Mouse (Mus musculus) lung, postnatal 14 days (tissue): ENCODE data around the gene Ltbr.
A peak's percentile ranks its signal among the peaks of the same experiment; 100 is the strongest.

Source experiments
- DNase-seq: peaks from one replicate; pipeline ENCODE4 v3.0.0; 2021

The Ltbr gene

DNA sequence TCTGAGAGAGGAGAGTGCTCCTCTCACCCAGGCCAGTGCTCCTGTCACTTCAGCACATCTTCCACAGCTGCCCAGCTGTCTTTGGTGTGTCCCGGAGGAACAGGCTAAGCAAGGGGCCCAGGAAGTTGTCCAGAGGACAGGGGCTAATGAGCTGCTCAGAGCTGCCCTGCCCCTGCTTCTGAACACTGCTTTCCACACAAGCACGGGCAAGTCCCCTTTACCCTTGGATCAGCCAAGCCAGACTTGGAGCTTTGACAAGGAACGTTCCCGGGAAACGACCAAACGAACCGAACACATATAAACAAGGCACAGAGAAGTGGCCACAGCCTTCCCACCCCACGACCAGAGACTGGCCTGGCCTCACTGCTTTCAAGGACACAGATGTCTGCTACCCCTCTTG is 30.4 kb upstream of the Ltbr start:
- DNase-seq = peak; percentile 73

DNA sequence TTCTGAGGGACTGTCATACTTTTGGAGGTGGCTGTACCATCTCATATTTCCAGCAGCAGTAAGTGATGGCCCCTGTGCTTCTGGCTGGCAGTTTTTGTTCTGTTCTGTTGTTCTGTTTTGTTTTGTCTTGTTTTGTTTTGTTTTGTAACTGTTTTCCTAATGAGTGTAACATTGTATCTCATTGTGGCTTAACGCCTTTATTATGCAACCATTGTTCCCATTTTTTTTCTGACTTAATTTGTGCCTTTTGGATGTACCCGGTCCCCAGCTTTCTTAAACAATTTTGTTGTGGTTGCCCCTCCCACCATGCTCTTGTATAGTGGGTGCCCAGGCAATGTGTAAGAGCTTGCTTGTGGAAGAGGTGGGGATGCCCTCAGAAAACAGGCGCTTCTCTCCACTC is 28.5 kb upstream of the Ltbr start:
- DNase-seq = no peak

DNA sequence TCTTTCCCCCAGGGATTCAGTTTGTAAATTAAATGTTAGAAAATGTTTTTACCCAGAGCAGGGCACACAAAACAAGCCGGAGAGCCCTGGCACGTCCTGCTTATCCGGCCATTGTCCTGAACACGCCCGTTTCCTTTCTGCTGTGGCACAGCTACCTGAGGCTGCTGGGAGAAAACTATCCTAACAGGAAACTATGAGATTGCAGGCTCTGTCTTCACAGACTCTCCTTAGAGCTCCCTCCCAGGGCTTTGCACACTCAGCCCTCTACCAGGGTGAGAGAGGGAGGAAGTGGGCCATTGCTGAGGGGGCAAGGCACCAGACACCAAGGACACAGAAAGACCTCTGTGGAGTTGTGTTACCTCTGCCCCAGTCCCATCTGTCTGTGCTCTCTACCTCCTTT is 26.6 kb upstream of the Ltbr start:
- no peak for DNase-seq

DNA sequence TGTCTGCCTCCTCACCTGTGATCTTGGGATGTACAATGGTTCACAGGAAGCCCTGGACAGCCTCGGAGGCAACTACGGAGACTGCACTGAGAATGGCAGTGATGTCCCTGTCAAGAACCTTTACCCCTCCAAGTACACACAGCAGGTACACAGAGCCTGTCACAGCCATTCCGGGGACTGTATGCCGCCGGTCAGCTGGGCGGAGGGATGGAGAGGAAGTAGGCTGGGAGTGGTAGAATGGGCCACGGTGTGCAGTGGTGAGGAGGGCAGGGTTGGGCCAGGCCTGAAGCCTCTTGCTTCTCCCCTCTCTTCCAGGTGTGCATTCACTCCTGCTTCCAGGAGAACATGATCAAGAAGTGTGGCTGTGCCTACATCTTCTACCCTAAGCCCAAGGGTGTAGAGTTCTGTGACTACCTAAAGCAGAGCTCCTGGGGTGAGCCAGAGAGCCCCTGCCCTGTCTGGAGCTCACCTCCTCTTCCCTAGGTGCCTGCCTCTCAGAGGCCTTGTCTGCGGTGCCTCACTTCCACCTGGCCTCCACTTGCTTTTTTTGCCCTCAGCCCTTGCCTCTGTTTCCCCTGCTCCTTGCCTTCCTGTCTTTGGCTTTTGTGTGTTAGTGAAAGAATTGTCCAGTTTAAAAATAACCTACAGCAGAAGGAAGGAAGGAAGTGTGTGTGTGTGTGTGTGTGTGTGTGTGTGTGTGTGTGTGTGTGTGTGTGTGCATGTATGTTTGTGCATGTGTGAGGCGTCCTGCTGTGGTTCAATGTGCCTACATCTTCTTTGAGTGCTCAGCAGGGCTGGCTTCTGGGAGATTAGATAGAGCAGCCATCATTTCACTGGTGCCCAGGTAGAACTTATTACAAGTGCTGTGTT is 25.3 kb upstream of the Ltbr start:
- no peak for DNase-seq

DNA sequence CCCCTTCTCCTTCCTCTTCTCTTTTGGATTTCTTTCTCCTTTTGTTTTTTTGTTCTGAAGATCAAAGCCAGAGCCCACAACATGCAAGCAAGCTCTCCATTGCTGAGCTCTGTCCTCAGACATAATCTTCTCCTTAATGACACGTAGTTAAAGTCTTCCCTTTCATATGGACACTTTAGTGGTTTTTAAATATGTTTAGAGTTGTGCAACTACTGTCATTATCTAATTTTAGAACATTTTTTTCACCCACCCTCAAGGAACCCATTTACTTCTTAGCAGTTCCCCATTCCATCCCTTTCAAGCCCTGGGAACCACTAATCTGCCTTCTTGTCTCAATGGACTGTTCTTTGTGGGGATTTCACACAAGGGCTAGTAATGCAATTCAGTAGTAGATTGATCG is 20.7 kb upstream of the Ltbr start:
- DNase-seq = no peak

DNA sequence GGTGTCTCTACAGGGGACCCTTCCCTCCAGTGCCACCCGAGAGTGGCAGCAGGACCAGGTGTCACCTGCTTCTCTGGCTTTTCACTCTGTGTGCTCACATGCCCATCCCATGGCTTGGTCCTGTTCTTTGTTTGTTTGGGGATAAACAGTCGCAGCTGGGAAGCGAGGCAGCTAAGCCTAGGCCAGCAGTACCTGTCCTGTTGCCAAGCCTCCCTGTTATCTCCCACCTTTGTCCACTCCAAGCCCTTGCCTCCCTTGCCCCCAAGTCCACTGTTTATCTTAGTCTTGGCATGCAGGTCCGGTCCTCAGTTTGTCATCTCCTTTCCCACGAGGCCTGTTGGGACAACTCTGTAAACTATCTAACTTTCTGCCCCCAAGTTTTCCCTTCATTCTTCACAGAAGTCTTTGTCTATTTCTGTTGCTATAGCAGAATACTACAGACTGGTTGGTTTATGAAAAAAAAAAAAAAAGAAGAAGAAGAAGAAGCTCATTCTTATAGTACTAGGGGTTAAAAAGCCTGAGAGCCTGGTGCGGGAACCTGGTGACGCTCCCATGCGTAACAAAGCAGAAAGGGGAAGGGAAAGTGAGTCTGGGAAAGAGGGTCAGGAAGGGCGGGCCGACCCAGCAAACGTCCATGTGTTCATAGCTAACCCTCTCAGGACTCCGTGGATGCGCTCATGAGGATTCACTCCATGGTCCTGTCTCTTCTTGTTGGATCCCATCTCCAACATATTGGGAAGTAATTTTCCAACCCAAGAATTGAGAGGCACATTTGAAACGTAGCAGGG is 19.6 kb upstream of the Ltbr start:
- DNase-seq = no peak

DNA sequence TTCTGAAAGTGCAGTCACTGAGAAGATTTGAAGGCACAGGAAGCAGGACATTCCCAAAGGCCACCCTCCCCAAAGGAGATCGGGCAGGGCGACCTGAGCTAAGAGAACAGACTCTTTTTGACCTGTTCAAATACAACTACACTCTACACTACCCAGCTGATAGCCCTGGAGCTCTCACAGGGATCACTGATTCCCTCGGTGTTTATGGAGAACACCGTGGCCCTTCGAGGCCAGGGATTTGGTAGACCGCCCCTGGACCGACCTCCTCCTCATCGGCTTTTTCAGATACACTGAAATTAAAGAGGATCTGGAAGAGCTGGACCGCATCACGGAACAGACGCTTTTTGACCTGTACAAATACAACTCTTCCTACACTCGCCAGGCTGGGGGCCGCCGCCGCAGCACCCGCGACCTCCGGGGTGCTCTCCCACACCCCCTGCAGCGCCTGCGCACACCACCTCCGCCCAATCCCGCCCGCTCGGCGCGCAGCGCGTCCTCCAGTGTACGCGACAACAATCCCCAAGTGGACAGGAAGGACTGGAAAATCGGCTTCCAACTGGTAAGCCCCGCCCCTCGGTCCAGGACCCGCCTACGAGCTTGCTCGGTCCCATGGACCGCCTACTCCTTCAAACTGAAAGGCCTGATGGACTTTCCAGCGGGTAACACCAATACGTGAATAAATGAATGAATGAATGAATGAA is 17.1 kb upstream of the Ltbr start:
- peak; percentile 95 for DNase-seq

DNA sequence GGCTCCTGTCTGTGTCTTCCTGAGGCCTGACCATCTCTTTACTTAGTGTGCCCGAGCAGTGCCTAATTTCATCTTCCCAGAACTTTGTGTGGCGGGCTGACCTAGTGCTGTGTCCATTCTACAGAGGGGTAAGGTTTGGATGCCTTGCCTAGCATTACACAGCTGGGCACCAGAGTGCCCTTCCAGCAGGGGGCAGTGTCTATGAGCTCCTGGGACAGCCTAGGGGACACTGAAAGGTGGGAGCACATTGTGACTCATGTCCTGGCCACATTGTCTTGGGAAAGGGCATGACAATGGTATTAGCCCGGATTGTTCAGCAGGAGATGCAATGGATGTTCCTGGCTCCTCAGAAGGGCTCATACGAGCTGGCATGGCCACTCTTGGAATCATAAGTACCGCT is 14.6 kb upstream of the Ltbr start:
- DNase-seq = peak; percentile 77

DNA sequence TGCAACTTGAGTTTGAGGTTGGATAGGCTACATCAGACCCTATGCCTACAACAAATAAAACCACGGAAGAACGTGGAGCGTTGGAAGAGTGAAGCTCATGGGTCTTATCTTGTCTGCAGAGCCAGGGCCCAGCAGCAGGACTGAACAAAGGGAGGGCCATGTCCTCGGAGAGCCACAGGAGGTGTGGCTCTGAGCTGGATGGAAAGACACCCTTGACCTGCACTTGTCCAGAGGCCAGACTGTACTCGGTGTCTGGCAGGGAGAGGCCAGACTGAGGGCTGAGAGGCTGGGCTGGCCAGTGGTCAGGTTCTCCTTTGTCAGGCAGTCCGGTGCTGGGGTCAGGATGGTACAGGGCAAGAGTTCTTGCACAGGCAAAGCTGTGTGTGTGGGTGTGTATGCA is 11.7 kb upstream of the Ltbr start:
- no peak for DNase-seq

DNA sequence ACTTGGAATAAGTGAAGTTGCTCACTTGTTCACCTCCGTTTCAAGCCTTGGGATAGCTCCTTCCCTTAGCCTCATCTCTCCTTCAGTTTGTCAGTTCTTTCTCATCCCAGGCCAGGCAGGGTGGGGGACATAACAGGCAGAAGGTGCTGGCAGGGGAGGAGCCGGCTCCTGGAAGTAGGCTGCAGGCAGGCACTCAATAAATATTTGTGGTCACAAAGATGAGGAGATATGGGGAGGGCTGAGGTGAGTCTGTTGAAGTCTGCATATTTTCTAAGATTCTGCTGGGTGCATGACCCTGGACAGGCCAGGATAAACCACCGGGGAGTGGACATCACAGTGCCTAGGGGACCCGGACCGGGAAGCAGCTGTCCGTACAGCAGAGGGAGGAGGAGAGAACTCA is 9.9 kb upstream of the Ltbr start:
- no peak for DNase-seq

DNA sequence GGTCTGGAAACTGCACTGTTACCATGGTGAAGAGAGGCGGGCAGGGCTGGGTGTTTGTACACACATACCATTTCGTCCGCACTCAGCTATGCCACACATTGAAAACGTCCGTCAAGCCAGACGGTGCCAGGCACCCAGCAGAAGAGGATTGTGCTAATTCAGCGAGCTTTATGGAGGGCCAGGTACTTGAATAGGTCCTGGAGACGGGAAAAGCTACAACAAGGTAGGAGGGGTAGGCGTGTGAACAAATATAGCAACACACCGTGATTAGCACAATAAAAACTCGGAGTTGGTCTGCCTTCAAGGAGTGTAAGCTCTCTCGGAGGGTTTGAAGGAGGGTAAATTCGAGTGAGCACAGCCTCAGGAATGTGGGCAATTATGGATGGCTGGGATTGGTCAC is 9.1 kb upstream of the Ltbr start:
- DNase-seq = peak; percentile 40

DNA sequence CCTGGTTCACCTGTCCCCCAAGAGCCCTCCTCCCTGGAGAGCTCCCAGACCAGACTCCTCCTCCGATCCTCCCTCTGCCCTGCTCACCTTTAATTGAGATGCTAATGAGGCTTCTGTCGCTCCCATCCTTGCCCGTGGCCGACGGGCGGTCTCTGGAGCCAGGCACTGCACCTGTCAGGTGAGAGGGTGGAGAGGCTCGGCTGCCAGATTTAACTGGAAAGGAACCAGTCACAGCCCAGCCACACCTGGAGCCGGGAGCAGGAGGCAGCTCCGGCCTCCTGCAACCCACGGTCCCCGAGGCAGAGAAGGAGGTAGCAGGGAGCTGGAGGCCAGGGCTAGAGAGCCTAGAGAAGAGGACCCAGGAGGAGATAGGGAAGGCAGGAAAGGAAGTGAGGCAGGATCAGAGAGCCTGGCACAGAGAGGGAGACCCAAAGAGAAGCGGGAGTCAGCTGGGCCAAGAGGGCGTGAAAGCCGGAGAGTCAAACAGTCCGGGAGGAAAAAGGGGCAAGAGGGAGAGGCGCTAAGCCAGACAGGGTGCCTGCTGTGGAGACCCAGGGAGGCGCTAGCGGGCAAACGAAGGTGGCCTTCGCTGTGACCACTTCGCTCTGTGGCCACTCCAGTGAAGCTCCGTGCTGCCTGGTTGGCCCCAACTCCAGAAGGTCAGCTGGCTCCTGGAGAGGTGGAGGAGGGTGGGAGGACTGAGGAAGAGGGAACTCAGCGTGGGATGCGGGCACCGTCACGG is 7.6 kb upstream of the Ltbr start:
- peak; percentile 67 for DNase-seq

DNA sequence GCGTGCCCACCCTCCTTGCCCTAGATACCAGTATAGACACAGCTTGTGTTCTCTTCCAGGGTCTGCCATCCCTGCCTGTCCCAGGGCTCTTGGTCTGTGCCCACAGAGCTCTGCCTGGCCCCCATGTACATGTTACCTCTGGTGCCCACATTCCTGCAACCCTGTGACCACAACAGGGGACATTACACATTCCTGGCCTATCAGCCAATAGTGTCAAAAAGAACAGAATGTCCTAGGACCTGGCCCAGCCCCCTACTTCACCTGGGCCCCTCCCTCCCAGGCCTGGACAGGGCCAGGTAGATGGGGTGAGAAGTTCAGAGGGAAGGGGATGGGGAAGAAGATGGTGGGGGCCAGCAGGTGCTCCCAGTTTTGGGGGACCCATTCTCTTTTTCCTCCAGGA is 6.6 kb upstream of the Ltbr start, which contains the start of gene Scnn1a:
TSS of gene Scnn1a (plus strand) at position 337 of the 400 bp plus-strand sequence.
- DNase-seq = peak; percentile 62

DNA sequence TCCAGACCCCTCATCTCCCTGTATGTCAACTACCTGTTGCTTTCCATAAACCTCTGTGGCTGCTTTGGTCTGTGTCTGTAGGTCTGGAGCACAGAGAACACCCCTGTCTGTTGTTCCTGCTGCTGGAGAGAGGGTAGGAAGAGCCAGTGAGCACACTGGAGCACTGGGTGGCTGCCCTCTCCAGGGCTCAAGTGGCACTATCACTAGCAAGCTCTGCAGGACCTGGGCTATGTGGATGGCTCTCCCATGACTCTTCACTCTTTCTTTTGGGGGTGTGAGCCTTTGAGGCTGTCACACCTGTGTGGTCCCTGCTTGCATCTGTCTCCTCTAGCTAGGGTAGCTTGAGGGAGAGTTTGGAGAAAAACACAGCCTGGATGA is 6.2 kb upstream of the Ltbr start:
- DNase-seq = no peak

DNA sequence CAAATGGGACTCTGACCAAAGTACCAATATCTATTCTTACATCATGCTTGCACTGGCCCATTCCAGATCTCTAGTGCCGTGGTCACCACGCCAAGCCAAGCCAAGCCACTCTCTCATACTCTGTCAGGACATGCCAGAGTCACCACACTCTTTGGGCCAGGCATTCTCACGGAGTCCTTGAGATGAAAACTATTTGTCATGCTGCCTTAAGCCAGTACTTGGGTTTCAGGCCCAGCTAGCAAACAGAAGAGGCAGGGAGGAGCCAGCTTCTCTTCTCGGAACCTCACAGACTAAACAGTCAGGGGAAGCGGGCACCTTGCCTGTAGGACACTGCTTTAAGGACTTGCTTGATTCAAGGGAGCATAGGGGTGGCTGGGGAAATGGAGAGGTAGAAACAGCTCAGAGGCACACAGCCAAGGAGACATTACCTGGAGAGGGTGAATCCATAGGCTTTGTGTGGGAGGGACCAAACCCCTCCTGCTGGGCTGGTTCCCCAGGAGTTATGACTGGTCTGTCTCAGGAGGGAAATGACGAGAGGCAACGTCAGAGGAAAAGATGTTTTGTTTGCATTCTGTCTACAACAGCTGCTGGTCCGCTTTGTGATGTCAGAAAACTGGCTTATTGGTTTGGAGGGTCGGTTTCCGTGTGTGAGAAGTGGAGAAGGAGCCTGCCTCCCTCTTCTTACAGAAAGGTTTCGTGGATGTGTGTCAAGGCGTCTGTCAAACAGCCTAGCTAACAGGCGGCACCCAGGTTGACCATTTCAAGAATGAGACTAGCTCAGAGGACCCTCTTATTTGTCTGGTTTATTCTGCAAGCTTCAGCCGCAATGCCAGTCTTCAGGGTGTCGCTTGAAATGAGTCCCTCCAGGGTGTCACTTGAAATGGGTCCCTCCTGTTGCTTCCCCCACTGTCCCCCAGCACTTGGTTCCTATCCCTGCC is 5.6 kb upstream of the Ltbr start:
- peak; percentile 70 for DNase-seq

DNA sequence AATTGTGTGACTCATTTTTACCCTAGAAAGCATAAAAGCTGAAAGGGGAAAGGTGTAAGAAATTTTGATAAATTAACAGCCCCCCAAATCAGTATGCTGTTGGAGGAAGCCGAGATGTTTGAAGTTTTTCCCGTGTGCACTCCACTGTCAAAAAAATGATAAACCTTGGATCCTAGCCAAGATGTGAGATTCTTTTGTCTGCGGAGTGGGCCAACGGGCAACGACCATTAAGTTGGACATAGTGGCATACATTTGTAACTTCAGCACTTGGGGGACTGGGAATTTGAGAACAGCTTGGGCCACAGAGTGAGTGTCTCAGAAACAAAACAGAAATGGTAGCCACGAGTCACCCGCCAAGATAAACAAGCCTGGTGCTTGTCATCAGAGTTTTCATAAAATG is 3.4 kb upstream of the Ltbr start:
- DNase-seq = no peak

DNA sequence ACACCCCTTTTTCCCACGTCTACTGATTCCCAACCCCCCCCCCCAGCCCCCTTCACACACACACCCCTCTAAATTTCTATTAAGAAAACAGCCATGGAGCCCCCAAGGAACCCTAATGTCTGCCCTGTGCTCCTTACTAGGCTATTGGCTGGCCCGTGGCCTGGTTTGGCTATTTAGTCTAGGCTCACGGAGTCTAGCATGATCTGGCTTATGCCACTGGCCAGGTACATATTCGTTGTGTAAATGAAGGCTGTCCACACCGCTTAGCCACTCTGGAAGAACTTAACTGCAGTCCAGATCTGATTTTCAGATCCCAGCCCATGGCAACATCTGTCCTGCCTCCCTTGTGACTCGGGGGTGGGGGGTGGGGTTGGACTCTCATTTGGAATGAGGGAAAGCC is 1.1 kb upstream of the Ltbr start:
- DNase-seq = no peak

DNA sequence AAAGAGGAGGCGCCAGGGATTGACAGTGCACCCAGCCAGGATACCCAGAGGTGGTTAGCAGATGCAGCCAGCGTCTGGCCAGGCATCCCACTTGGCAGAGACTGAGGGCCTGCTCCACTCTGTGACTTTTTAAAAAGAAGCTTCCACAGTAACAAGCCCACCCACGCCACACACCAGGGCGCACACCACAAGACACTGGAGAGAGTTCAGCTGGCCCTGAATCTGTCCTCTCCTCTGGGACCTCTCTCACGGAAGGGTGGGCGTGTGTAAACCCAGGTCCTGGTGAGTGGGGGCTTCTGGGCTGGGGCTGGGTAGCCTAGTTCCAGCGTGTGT is 512 bp upstream of the Ltbr start:
- DNase-seq = no peak

DNA sequence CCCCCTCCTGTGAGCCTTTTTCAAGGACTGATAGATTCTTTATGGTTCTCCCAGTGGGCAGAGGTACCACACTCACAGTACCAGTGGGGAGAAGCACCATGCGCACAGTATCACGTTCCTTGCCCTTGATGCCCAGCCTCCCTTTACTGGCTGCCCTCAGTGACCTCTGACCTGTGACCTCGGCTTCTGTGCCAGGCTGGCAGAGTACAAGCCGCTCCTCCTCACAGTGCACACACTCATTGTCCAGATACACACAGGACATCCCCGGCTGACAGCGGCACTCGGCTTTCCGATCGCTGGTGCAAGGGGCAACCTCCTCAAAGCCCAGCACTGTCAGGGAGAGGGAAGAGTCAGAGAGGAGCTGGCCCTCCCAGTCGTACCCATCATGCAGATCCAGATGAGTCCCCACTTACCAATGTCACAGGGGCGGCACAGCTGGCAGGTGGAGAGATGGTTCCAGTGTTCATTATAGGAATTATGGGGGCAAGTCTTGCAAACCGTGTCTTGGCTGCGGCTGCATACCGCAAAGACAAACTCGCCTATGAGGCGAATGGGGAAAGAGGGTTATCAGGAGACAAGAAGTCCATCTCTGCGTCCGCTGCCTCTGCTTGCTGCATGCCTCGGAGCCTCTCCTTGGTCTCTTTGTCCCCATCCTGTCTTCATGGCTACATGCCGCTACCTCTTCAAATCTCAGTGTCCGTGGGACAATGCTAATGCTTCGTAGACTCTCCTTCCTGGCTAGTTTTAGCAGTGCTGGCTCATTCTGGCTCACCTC is 917 bp downstream of the Ltbr start:
- DNase-seq = peak; percentile 28

DNA sequence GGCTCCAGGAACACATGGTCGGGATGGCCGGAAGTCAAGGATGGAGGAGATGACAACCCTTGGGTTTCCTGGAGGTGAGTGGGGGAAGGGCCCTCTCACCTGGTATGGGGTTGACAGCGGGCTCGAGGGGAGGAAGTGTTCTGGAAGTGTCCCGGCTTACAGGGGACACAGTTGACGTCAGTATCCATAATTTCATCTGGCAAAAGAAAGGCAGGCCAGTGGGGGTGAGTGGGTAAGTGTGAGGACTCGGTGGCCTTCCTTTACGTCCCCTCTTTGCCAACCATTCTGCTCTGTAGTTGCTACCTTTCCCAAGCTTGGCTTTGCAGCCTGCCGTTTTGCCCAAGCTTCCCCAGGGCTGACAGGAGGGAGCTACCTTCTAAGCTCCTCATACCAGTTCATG is 1.5 kb downstream of the Ltbr start:
- no peak for DNase-seq

DNA sequence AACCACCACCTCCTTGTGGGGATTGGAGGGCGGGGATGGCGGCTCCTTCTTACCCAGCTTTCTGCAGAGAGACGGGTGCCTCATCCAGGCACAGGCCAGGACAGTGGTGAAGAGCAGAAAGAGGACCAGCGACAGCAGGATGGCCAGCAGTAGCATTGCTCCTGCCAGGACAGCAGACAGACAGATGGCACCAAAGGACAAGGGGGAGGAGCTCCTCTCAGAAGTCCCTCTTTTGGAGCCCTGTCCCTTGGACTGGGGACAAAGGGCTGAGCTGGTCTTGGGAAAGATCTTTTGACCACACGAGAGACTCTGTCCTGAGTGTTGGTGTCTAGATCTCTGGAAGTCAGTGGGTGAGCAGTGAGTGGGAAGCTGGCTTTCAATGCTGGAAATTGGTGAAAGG is 4.3 kb downstream of the Ltbr start:
- DNase-seq = no peak
